Mouse (Mus musculus): ENCODE measurements around the gene Gm15217. TPM values are rescaled to one million over a fixed set of nuclear protein-coding genes. Genes with fewer than 3 reads are reported as not detected.

Gm15217 gene
- total and polyA plus RNA-seq, 2 experiments from 2014 or later: not detected

DNA sequence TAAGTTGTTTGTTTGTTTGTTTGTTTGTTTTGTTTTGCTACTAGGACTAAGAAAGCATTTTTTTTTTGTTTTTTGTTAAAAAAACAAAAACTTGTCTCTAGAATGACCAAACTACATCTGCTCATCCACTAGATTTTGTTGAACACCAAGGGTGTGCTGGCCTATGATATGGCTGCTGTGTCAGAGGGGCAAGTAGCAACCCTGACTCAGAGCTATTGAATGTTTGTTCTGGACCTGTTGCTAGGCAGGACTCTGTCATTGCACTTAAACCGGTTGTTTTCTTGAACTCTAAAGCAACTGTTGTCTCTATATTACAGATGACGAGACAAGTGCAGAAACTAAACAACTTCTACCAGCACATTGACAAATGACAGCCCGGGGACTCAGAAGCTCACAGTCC lies 29.1 kb downstream of the Gm15217 start:
- Histone ChIP-seq H3K9me3 (ENCODE audit: low read length) (no peaks in the 10 kb centered on the region), H3K4me2 (ENCODE audit: low read depth, low read length, poor library complexity, severe bottlenecking) (no peak overlapping the region), H3K27ac (ENCODE audit: low read depth, low read length) (no peak overlapping the region), H3K27me3 (ENCODE audit: insufficient read depth, low read length) (no peaks in the 10 kb centered on the region), H3K4me3 (ENCODE audit: low read depth, low read length) (no peak overlapping the region), H3K36me3 (ENCODE audit: insufficient read depth, low read length) (no peaks in the 10 kb centered on the region), H3K4me1 (ENCODE audit: insufficient read depth, low read length) (no peaks in the 10 kb centered on the region), H3K9ac (replicated peaks; ENCODE audit: low read length, poor library complexity, severe bottlenecking) (no peak overlapping the region)
- no peak for TF ChIP-seq CTCF (IDR thresholded peaks at IDR 0.05)
- 86% methylated on average over 3 of the region's 3 CpGs for WGBS
- no peak for ATAC-seq (ENCODE audit: low FRiP score)
- DNase-seq (ENCODE audit: low spot score): no peak

DNA sequence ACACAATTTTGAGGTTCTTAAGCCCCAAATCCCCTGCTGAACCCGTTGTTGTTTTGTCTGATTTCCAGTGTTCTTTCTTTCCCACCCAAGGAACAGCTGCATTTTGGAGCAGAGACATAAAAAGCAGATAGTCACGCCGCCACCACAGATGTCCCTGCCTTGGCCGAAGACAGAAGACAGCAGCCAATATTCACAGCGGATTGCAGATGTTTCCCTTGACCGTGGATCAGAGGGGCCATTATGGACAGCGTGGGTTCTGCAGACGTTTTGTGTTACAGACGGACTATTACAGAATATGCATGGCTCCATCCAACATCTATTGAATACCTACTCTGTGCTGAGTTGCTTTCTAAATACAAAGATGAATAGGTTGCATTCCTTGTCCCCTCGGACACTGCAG lies 29.8 kb downstream of the Gm15217 start:
- H3K4me2 ChIP-seq (ENCODE audit: low read depth, low read length, poor library complexity, severe bottlenecking): no peak overlapping the region
- no peak overlapping the region for H3K4me3 ChIP-seq (ENCODE audit: low read depth, low read length)
- ATAC-seq (ENCODE audit: low FRiP score) (no peak), DNase-seq (ENCODE audit: low spot score) (peak; percentile 15)
- 75% methylated on average over 10 of the region's 10 CpGs for WGBS
- no peaks in the 10 kb centered on the region for H3K9me3 ChIP-seq (ENCODE audit: low read length)
- H3K36me3 ChIP-seq (ENCODE audit: insufficient read depth, low read length): no peaks in the 10 kb centered on the region
- no peaks in the 10 kb centered on the region for H3K4me1 ChIP-seq (ENCODE audit: insufficient read depth, low read length)
- no peaks in the 10 kb centered on the region for H3K27me3 ChIP-seq (ENCODE audit: insufficient read depth, low read length)
- no peak for TF ChIP-seq CTCF (IDR thresholded peaks at IDR 0.05)
- H3K9ac ChIP-seq (replicated peaks; ENCODE audit: low read length, poor library complexity, severe bottlenecking): no peak overlapping the region
- H3K27ac ChIP-seq (ENCODE audit: low read depth, low read length): no peak overlapping the region

DNA sequence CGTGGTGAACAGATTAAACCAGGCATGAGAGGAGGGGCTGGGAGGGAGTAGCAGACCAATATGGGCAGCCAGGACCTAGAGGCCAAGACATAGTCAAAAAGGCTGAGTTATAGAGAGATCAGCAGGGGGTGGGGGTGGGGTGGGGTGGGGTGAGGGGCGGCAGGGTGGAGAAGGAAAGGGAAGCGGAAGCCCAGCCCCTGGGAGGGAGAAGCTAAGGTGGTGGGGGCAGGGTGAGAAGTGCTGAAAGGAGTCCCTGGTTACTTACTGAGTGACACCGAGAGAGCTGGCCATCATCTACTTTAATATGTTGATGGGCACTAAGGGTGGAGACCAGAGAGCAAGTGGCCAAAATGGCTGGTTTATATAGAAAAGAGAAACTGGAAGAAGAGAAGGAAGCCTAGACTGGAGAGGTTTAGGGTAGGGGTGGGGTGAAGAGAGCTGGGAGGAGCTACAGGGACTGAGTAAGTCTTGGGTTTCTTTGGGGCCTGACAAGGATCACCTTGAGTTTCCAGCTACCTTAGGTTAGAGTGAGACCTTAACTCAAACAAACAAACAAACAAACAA lies 31.4 kb downstream of the Gm15217 start:
- WGBS: 57% methylated on average over 4 of the region's 4 CpGs

DNA sequence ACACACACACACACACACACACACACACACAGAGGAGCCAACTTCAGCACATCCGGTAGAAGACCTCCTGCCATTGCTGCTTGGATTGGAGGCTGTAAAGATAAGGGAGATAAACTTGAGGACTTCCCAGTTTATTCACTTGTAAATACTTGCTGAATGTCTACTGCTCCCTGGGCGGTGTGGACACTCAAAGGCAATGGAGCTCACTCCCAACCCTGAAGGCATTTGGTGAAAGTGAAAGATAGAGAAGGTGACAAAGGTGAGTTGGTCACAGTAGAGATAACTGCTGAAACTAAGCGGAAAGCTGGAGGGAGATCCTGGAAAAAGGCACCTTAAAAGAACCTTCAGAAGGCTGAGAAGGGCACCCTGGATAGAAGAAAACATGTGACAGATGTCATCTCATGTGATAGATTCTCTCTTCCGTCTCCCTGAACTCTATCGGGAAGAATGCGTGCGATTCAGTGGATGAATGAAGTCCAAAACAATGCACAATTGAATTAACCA lies 33.3 kb downstream of the Gm15217 start:
- ATAC-seq (ENCODE audit: low FRiP score) (no peak), DNase-seq (ENCODE audit: low spot score) (no peak)
- H3K4me1 ChIP-seq (ENCODE audit: insufficient read depth, low read length): no peaks in the 10 kb centered on the region
- no peak for TF ChIP-seq CTCF (IDR thresholded peaks at IDR 0.05)
- H3K27ac ChIP-seq (ENCODE audit: low read depth, low read length): no peak overlapping the region
- H3K36me3 ChIP-seq (ENCODE audit: insufficient read depth, low read length): no peaks in the 10 kb centered on the region
- no peak overlapping the region for H3K4me3 ChIP-seq (ENCODE audit: low read depth, low read length)
- no peak overlapping the region for H3K9ac ChIP-seq (replicated peaks; ENCODE audit: low read length, poor library complexity, severe bottlenecking)
- no peaks in the 10 kb centered on the region for H3K27me3 ChIP-seq (ENCODE audit: insufficient read depth, low read length)
- no peak overlapping the region for H3K4me2 ChIP-seq (ENCODE audit: low read depth, low read length, poor library complexity, severe bottlenecking)
- H3K9me3 ChIP-seq (ENCODE audit: low read length): no peaks in the 10 kb centered on the region
- 80% methylated on average over 7 of the region's 7 CpGs for WGBS

More for the DNA sequence above, 31.4 kb downstream of the Gm15217 start:
- no peak overlapping the region for H3K4me2 ChIP-seq (ENCODE audit: low read depth, low read length, poor library complexity, severe bottlenecking)
- TF ChIP-seq CTCF (IDR thresholded peaks at IDR 0.05): no peak
- H3K9ac ChIP-seq (replicated peaks; ENCODE audit: low read length, poor library complexity, severe bottlenecking): no peak overlapping the region
- no peaks in the 10 kb centered on the region for H3K36me3 ChIP-seq (ENCODE audit: insufficient read depth, low read length)
- no peak for ATAC-seq (ENCODE audit: low FRiP score)
- no peaks in the 10 kb centered on the region for H3K27me3 ChIP-seq (ENCODE audit: insufficient read depth, low read length)
- H3K4me3 ChIP-seq (ENCODE audit: low read depth, low read length): no peak overlapping the region
- no peaks in the 10 kb centered on the region for H3K4me1 ChIP-seq (ENCODE audit: insufficient read depth, low read length)
- DNase-seq (ENCODE audit: low spot score): no peak
- no peak overlapping the region for H3K27ac ChIP-seq (ENCODE audit: low read depth, low read length)
- H3K9me3 ChIP-seq (ENCODE audit: low read length): no peaks in the 10 kb centered on the region

DNA sequence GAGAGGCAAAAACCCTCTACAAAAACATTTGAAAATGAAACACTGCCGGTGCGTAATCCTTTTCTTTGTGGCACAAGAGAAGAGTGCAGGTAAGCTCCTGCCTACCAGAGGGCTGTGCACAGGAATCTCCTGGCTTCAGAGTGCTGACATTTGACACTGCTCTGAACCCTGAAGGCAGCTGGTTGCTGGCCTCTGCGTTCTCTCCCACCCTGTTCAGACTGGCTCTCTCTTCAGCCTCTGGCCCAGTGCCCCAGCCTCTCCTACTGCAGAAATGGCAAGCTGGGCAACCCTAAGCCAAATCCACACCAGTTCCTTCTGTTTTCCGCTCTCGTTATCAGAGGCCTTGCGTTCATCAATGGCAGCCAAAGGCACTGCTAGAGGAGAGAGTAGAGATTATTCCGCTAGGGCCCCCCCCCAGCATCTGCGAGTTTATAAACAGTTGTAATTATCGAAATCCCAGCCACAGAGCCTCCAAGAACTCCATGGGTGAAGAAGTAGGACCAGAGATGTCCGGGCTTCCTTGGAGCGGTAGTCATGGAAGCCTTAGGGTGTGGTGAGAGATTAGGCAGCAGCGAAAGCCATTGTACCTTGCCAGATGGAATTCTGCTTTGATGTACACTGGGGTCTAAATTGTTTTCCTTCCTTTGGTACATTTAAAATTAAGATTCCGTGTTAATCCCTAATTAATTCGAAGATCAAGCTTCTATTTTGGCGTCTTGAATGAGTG lies 39.3 kb downstream of the Gm15217 start:
- Histone ChIP-seq H3K9me3 (ENCODE audit: low read length) (no peaks in the 10 kb centered on the region), H3K36me3 (ENCODE audit: insufficient read depth, low read length) (no peaks in the 10 kb centered on the region), H3K4me1 (ENCODE audit: insufficient read depth, low read length) (no peaks in the 10 kb centered on the region), H3K9ac (replicated peaks; ENCODE audit: low read length, poor library complexity, severe bottlenecking) (no peak overlapping the region), H3K27me3 (ENCODE audit: insufficient read depth, low read length) (no peaks in the 10 kb centered on the region), H3K4me3 (ENCODE audit: low read depth, low read length) (no peak overlapping the region), H3K4me2 (ENCODE audit: low read depth, low read length, poor library complexity, severe bottlenecking) (no peak overlapping the region), H3K27ac (ENCODE audit: low read depth, low read length) (no peak overlapping the region)
- no peak for TF ChIP-seq CTCF (IDR thresholded peaks at IDR 0.05)
- 51% methylated on average over 15 of the region's 15 CpGs for WGBS
- ATAC-seq (ENCODE audit: low FRiP score) (no peak), DNase-seq (ENCODE audit: low spot score) (no peak)

DNA sequence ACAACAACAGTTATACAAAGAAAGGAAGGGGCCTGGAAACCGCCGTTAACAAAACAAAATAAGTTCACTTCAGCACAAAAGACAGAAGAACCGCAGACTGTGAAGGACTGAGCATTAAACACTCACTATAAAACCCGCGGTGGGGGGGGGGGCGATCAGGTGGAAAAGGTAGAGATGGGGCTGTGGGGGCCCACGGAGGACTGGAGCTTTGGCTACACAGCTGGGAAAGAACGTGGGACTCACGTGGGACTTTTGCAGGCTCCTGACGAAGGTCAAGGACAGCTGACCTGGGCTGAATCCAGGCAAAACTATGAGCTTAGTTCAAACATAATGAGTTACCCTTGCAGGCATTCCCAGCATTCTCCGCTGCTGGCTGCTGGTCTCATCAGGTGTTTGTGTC lies 40.1 kb downstream of the Gm15217 start:
- no peak overlapping the region for H3K4me3 ChIP-seq (ENCODE audit: low read depth, low read length)
- no peak overlapping the region for H3K4me2 ChIP-seq (ENCODE audit: low read depth, low read length, poor library complexity, severe bottlenecking)
- no peak overlapping the region for H3K27ac ChIP-seq (ENCODE audit: low read depth, low read length)
- no peaks in the 10 kb centered on the region for H3K36me3 ChIP-seq (ENCODE audit: insufficient read depth, low read length)
- WGBS: 35% methylated on average over 11 of the region's 11 CpGs
- DNase-seq (ENCODE audit: low spot score) (no peak), ATAC-seq (ENCODE audit: low FRiP score) (no peak)
- no peak overlapping the region for H3K9ac ChIP-seq (replicated peaks; ENCODE audit: low read length, poor library complexity, severe bottlenecking)
- no peaks in the 10 kb centered on the region for H3K27me3 ChIP-seq (ENCODE audit: insufficient read depth, low read length)
- no peaks in the 10 kb centered on the region for H3K4me1 ChIP-seq (ENCODE audit: insufficient read depth, low read length)
- no peaks in the 10 kb centered on the region for H3K9me3 ChIP-seq (ENCODE audit: low read length)
- TF ChIP-seq CTCF (IDR thresholded peaks at IDR 0.05): no peak

Data from midbrain, postnatal 0 days (tissue).